Mouse (Mus musculus): ENCODE data around the gene Ssh1. TPM values are rescaled to one million over a fixed set of nuclear protein-coding genes. Genes with fewer than 3 reads are reported as not detected.

The Ssh1 gene
- total RNA-seq, 2 experiments from 2014 or later: 6.1 to 7.2 TPM

DNA sequence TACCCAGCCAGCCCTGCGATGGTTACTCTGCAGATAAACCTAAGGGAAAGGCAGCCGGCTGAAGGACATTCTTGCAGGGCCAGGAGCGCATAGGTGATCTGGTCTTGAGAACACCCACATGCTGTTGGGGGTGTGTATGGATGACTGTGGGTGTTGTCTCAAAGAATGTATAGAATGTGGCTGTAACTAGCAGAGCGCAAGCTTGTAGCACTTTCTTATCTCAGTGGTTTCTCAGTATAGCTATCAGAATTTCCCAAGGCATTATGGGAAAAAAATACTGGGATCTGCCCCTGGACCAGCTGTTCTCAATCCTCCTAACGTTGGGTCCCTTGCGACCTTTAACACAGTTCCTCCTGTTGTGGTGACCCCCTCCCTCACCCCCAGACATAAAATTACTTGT lies 59.8 kb downstream of the Ssh1 start:
- TF ChIP-seq CTCF (IDR thresholded peaks at IDR 0.05): no peak
- Histone ChIP-seq H3K4me3 (no peak overlapping the region), H3K27ac (no peak overlapping the region)
- DNase-seq: no peak
- intact Hi-C loops (cut with DNase I): no loop called here

DNA sequence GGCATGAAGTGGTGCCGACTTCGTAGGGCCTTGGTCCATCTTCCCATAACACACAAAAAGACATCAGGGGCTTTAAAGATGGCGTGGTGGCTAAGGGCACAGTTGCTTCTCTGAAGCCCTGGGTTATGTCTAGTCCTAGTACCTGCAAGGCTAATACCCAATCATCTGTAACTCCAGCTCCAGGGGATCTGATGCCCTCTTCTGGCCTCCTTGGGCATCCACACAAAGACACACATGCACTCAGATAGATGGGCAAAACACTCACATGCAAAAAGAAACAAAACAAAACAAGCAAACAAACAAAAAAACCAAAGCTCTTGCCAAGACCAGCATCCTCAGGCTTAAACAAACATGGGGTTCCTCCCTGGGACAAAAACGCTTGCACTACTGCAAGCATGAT lies 60.2 kb downstream of the Ssh1 start:
- Histone ChIP-seq H3K4me3 (no peak overlapping the region), H3K27ac (no peak overlapping the region)
- intact Hi-C loops (cut with DNase I): no loop called here
- no peak for DNase-seq
- peak; percentile 50 for TF ChIP-seq CTCF (IDR thresholded peaks at IDR 0.05)

DNA sequence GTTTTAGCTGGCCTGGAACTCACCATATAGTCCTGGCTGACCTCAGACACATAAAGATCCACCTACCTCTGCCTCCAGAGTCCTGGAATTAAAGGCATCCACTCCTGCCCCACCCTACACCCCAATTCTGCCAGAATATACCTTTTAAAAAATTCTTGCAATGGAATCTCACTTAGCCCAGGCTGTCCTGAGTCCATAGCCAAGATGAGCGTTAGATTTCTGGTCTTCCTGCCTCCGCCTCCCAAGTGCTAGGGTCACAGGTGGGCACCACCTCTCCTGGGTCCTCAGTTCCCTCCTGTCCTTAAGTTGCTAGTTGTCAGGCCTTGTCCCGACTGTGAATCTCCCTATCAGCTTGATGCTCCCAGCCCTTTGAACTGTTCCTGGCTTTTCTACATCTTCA lies 61.4 kb downstream of the Ssh1 start:
- Histone ChIP-seq H3K4me3 (no peak overlapping the region), H3K27ac (no peak overlapping the region)
- intact Hi-C loops (cut with DNase I): no loop called here
- DNase-seq: no peak
- TF ChIP-seq CTCF (IDR thresholded peaks at IDR 0.05): no peak

DNA sequence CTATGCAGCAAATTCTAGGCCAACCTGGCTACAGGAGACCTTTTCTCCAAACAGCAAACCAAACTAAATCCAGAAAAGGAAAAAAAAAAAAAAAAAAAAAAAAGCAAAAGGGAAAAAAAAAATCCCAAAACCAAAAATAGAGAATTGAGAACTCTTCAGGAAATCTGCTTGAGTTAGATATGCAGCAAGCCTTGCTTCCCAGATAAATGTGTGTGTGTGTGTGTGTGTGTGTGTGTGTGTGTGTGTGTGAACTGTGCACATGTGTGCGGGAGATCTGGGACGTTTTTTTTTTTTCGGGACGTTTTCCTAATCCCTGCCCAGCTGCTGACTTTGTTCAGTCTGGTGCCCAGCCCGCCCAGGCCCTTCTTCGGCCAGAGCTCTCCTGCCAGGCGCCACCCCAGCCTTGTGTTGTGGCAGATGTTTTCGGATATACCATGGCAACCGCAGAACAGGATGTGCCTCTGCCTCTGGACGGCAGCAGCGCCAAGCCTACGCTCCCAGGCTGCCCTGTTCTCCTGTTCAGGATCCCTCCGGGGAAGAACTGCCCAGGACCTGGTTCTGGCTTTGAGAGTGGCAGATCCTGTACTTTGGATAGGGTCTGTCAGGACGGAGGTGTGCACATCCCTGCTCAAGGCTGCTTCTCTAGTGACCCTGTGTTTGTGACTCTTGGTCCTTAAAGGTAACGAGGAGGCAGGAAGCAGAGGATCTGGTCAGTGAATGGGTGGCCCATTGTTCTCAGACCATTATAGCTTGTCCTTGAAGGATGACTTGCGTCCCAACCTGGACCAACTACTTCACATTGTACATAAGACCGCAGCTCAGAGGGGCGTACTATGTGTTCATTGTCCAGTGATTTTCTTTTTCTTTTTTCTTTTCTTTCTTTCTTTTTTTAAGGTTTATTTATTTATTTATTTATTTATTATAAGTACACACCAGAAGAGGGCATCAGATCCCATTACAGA lies 62.8 kb downstream of the Ssh1 start:
- peak; percentile 81 for DNase-seq
- intact Hi-C loops (cut with DNase I): loop anchor here (1.0 kb wide), 1 partner anchor 77 kb away; no protein-coding TSS in a partner anchor
- Histone ChIP-seq H3K27ac (peak overlapping the region; percentile 84), H3K4me3 (peak overlapping the region; percentile 52)
- TF ChIP-seq CTCF (IDR thresholded peaks at IDR 0.05): no peak

DNA sequence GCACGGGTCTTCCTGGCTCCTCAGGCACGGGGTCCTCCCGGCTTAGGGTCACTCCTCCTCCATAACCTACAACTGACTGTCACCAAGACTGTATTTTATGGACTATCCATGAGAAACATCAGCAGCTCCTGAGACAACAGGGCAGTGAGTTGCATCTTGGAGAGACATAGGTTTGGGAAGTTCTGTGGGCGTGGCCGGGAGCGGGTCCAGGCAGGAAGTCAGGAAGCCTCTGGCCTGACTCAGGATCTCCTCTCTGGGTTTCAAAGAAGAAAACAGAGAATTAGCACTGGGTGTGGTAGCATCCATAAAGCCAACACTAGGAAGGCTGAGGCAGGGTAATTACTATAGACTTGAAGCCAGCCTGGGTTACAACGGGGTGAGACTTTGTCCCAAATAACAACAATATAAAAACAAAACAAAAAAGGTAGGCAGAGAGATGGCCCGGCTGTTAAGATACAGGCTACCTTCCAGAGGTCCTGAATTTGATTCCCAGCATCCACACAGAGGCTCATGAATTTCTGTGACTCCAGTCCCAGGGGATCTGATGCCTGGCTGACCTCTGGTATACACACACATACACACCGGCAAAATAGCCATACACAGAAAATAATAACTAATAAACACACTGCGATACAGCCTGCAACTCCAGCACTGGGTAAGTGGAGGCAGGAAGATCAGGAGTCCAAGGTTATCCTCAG lies 63.6 kb downstream of the Ssh1 start:
- no peak for TF ChIP-seq CTCF (IDR thresholded peaks at IDR 0.05)
- peak; percentile 70 for DNase-seq
- intact Hi-C loops (cut with DNase I): loop anchor here (1.0 kb wide), 1 partner anchor 76 kb away; no protein-coding TSS in a partner anchor
- Histone ChIP-seq H3K4me3 (peak overlapping the region; percentile 17), H3K27ac (peak overlapping the region; percentile 84)

GRCm38 (mm10) chr5:113929526-113929925 lies 64.2 kb downstream of the Ssh1 start:
- DNase-seq: no peak
- Histone ChIP-seq H3K4me3 (no peak overlapping the region; the same call in 1 of the 2 replicates), H3K27ac (peak overlapping the region; percentile 84)
- intact Hi-C loops (cut with DNase I): no loop called here
- TF ChIP-seq CTCF (IDR thresholded peaks at IDR 0.05): peak; percentile 30; the same call in 1 of the 2 replicates

GRCm38 (mm10) chr5:113924608-113925007 lies 69.1 kb downstream of the Ssh1 start:
- no peak for DNase-seq
- Histone ChIP-seq H3K27ac (no peak overlapping the region), H3K4me3 (no peak overlapping the region)
- intact Hi-C loops (cut with DNase I): no loop called here
- TF ChIP-seq CTCF (IDR thresholded peaks at IDR 0.05): no peak

GRCm38 (mm10) chr5:113921310-113922166 lies 72.2 kb downstream of the Ssh1 start:
- no peak for TF ChIP-seq CTCF (IDR thresholded peaks at IDR 0.05)
- Histone ChIP-seq H3K27ac (peak overlapping the region; percentile 54), H3K4me3 (no peak overlapping the region)
- DNase-seq: no peak
- intact Hi-C loops (cut with DNase I): no loop called here

DNA sequence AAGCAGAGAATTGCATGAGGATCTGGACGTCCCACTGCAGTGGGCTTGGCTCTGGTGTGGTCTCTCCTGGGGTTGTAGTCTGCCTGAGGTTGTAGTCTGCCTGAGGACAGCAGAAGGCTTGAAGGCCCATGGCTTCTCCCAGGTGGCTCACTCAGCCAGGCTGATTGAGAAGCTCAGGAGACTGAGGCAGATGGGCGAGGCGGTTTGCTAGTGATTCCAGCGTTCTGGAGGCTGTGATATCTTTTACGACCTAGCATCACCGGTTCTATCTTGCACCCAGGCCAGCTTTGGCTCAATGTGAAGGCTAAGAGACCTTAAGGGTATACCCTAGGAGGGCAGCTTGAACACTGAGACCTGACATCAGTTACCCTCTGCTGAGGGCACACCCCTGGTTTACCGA lies 74.6 kb downstream of the Ssh1 start:
- TF ChIP-seq CTCF (IDR thresholded peaks at IDR 0.05): no peak
- Histone ChIP-seq H3K4me3 (no peak overlapping the region), H3K27ac (peak overlapping the region; percentile 76)
- intact Hi-C loops (cut with DNase I): no loop called here
- DNase-seq: no peak

- DNase-seq: peak; percentile 62
- TF ChIP-seq CTCF (IDR thresholded peaks at IDR 0.05): no peak
- H3K4me3 ChIP-seq: peak overlapping the region; percentile 31
- intact Hi-C loops (cut with DNase I): no loop called here
- H3K27ac ChIP-seq: peak overlapping the region; percentile 76
Measured at GRCm38 (mm10) chr5:113918654-113919053, 75.0 kb downstream of the Ssh1 start.

DNA sequence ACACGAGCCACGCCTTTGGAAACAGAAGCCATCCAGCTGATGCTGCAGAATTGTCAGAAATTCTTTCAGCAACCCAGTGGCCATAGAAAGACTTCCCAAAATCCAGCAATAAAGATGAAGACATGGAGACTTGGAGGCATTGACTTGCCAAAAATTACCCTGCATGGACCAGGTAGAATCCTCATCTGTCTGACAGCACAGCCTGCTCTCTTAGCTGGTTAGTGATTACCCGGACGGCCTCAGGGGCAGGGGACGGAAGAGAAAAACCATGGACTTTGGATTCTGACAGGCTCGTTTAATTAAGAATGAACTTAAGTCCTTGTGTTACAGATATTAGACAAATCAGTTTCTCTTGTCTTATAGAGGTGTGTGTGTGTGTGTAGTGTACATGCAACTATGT lies 83.0 kb downstream of the Ssh1 start:
- H3K27ac ChIP-seq: no peak overlapping the region
- no peak overlapping the region for H3K4me3 ChIP-seq
- no peak for DNase-seq
- intact Hi-C loops (cut with DNase I): no loop called here
- no peak for TF ChIP-seq CTCF (IDR thresholded peaks at IDR 0.05)

DNA sequence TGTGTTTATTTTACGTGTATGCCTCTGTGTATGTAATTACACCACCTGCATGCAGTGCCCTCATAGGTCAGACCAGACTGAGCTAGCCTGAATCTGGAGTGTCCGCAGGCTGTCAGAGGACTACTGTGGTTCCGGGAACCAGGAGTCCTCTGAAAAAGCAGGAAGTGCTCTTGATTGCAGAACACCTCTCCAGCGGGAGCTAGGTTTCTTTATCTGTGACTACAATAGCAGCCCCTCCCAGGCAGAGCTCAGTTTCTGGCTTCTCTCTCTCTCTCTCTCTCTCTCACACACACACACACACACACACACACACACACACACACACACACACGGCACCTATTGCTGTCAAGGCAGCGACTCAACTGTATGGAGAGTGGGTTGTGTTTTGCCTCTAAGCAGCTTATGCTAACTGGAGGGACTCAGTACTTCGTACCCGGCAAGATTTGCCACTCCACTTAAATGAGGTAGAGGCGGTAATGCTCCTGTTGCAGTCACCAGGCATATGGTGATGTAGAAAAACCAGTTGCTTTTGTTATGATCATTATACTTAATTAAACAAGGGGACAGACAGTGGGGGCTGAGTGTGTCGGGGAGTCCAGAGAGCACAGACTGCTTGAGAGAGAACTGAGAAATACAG lies 83.5 kb downstream of the Ssh1 start:
- TF ChIP-seq CTCF (IDR thresholded peaks at IDR 0.05): no peak
- intact Hi-C loops (cut with DNase I): no loop called here
- Histone ChIP-seq H3K4me3 (no peak overlapping the region), H3K27ac (no peak overlapping the region)
- no peak for DNase-seq
